Mouse (Mus musculus) erythroblast, embryonic 14.5 days (primary cell): Measurements from ENCODE around the gene Ifrd1.

ENCODE experiments used
- GATA1 ChIP-seq: IDR thresholded peaks from 2 replicates; pipeline ENCODE4 v1.6.1; 2012; ENCODE audit warnings: low read length, inconsistent platforms, mixed read lengths
- TAL1 ChIP-seq: IDR thresholded peaks from 3 replicates; pipeline ENCODE4 v1.6.1; 2012; ENCODE audit warnings: low read length, inconsistent platforms, mixed read lengths

- TF ChIP-seq TAL1: no peak
- TF ChIP-seq GATA1: no peak
Observed at GRCm38 (mm10) chr12:40280596-40281325, 32.5 kb upstream of the Ifrd1 start.
